In genomic region chr12:112540321-112540720, GRCm38 (mm10) we compare ENCODE assay signal across 16 mouse cellular contexts. TPM values are rescaled to one million over a fixed set of nuclear protein-coding genes. Genes with fewer than 3 reads are reported as not detected.
DNase-seq lines count a peak whose midpoint lies in the region; ATAC-seq lines count a peak whose summit lies in the region.
"Had no signal": no experiment of that assay in that cellular context is flagged by ENCODE, and none has a peak within 500 bp of the region (broad histone marks: within the 10 kb centered on the region; RNA-seq: fewer than 3 reads in every experiment).

No protein-coding gene starts in this region.

- peak overlapping the region; percentile 93 for H3K27ac ChIP-seq in forebrain, embryonic 12.5 days
- H3K27ac ChIP-seq in forebrain, embryonic 16.5 days (ENCODE audit: low read length): peak overlapping the region; percentile 92
- no peak overlapping the region for H3K27ac ChIP-seq in hindbrain, embryonic 10.5 days
- H3K27ac ChIP-seq: embryonic facial prominence, embryonic 13.5 days; heart, adult 2 months had no signal

- WGBS in forebrain, embryonic 12.5 days: 92% methylated on average over 12 of the region's 12 CpGs
- 65% methylated on average over 12 of the region's 12 CpGs for WGBS in forebrain, embryonic 16.5 days
- 93% methylated on average over 12 of the region's 12 CpGs for WGBS in hindbrain, embryonic 10.5 days

- no peaks in the 10 kb centered on the region for H3K9me3 ChIP-seq in forebrain, embryonic 12.5 days
- H3K9me3 ChIP-seq in forebrain, embryonic 16.5 days (ENCODE audit: control insufficient read depth, low read length): no peaks in the 10 kb centered on the region
- H3K9me3 ChIP-seq in hindbrain, embryonic 10.5 days: no peaks in the 10 kb centered on the region
- H3K9me3 ChIP-seq: embryonic facial prominence, embryonic 13.5 days; hindbrain, embryonic 15.5 days had no signal

- no peaks in the 10 kb centered on the region for H3K36me3 ChIP-seq in forebrain, embryonic 12.5 days (replicated peaks)
- H3K36me3 ChIP-seq in forebrain, embryonic 16.5 days (ENCODE audit: control insufficient read depth, insufficient read depth): no peaks in the 10 kb centered on the region
- no peaks in the 10 kb centered on the region for H3K36me3 ChIP-seq in hindbrain, embryonic 10.5 days
- H3K36me3 ChIP-seq: embryonic facial prominence, embryonic 13.5 days; hindbrain, embryonic 15.5 days had no signal

- no peak for ATAC-seq in forebrain, embryonic 12.5 days (ENCODE audit: low FRiP score)
- ATAC-seq in forebrain, embryonic 16.5 days: no peak

- no peak overlapping the region for H3K4me2 ChIP-seq in forebrain, embryonic 12.5 days
- no peak overlapping the region for H3K4me2 ChIP-seq in forebrain, embryonic 16.5 days (ENCODE audit: low read length)
- H3K4me2 ChIP-seq: embryonic facial prominence, embryonic 13.5 days; heart, embryonic 11.5 days; hindbrain, embryonic 15.5 days had no signal

- H3K27me3 ChIP-seq in forebrain, embryonic 12.5 days: peaks cover 8% of the 10 kb centered on the region; the same call in 1 of the 2 replicates
- H3K27me3 ChIP-seq in forebrain, embryonic 16.5 days (replicated peaks; ENCODE audit: control insufficient read depth, insufficient read depth, low read length): no peaks in the 10 kb centered on the region
- peaks cover 51% of the 10 kb centered on the region for H3K27me3 ChIP-seq in hindbrain, embryonic 10.5 days (ENCODE audit: insufficient read depth, poor library complexity, severe bottlenecking)
- H3K27me3 ChIP-seq: embryonic facial prominence, embryonic 13.5 days had no signal

- DNase-seq in right cerebral cortex, postnatal 4 days: peak; percentile 24
- no peak for DNase-seq in right cerebral cortex, adult 2 months (ENCODE audit: low spot score in 2 of 2)
- DNase-seq in hindbrain, embryonic 10.5 days (ENCODE audit: low spot score): no peak
- no peak for DNase-seq in T-cell, adult 2 months (ENCODE audit: low spot score)
- DNase-seq: adrenal gland, postnatal 10 days; cerebellum, adult 11-12 months; cerebellum, adult 9-10 months; cerebellum, postnatal 36 days; gastrocnemius, postnatal 10 days; heart, adult 2 months had no signal

- peaks cover 48% of the 10 kb centered on the region for H3K4me1 ChIP-seq in forebrain, embryonic 12.5 days
- H3K4me1 ChIP-seq in forebrain, embryonic 16.5 days (replicated peaks; ENCODE audit: control insufficient read depth, insufficient read depth, low read length): peaks cover 36% of the 10 kb centered on the region
- H3K4me1 ChIP-seq in hindbrain, embryonic 10.5 days (replicated peaks): peaks cover 58% of the 10 kb centered on the region

- H3K4me3 ChIP-seq in forebrain, embryonic 12.5 days (replicated peaks): no peak overlapping the region
- H3K4me3 ChIP-seq in forebrain, embryonic 16.5 days (replicated peaks; ENCODE audit: low read length): no peak overlapping the region
- no peak overlapping the region for H3K4me3 ChIP-seq in hindbrain, embryonic 10.5 days
- H3K4me3 ChIP-seq: embryonic facial prominence, embryonic 13.5 days; heart, adult 2 months; hindbrain, embryonic 15.5 days had no signal

- no peak overlapping the region for H3K9ac ChIP-seq in forebrain, embryonic 12.5 days
- no peak overlapping the region for H3K9ac ChIP-seq in forebrain, embryonic 16.5 days (replicated peaks; ENCODE audit: low read depth, low read length)
- H3K9ac ChIP-seq: embryonic facial prominence, embryonic 13.5 days; hindbrain, embryonic 15.5 days had no signal

RNA-seq across cellular contexts. Expression of gene Tmem179, which starts 23.8 kb away (rescaled TPM):
- polyA plus RNA-seq in forebrain, embryonic 12.5 days (2016; fragmentation: Nextera tagmentation; extraction: Ambion mirVana): 10.7 and 11.5 TPM in 2 replicates
- polyA plus RNA-seq in forebrain, embryonic 16.5 days (2015; fragmentation: Nextera tagmentation; extraction: Ambion mirVana): 49.7 and 71.7 TPM in 2 replicates
- 2.9 and 7.2 TPM in 2 replicates for polyA plus RNA-seq in hindbrain, embryonic 10.5 days (2016; fragmentation: Nextera tagmentation; extraction: Ambion mirVana)

RNA-seq across cellular contexts. Expression of gene Inf2, which starts 48.3 kb away (rescaled TPM):
- 0.70 and 1.3 TPM in 2 replicates for polyA plus RNA-seq in forebrain, embryonic 12.5 days (2016; fragmentation: Nextera tagmentation; extraction: Ambion mirVana)
- polyA plus RNA-seq in forebrain, embryonic 16.5 days (2015; fragmentation: Nextera tagmentation; extraction: Ambion mirVana): 2.6 TPM in 2 replicates
- 1.5 and 1.8 TPM in 2 replicates for polyA plus RNA-seq in hindbrain, embryonic 10.5 days (2016; fragmentation: Nextera tagmentation; extraction: Ambion mirVana)

RNA-seq across cellular contexts. Expression of gene A530016L24Rik, which starts 51.1 kb away (rescaled TPM):
- polyA plus RNA-seq in forebrain, embryonic 12.5 days (2016; fragmentation: Nextera tagmentation; extraction: Ambion mirVana): not detected in 2 replicates
- 0.17 and 0.42 TPM in 2 replicates for polyA plus RNA-seq in forebrain, embryonic 16.5 days (2015; fragmentation: Nextera tagmentation; extraction: Ambion mirVana)
- polyA plus RNA-seq in hindbrain, embryonic 10.5 days (2016; fragmentation: Nextera tagmentation; extraction: Ambion mirVana): not detected in 2 replicates
- polyA plus RNA-seq: hindbrain, embryonic 11.5 days had no signal
